ENCODE assay signal across 14 mouse cellular contexts in genomic region chr6:149471477-149471876, GRCm38 (mm10).
"Had no signal": no experiment of that assay in that cellular context is flagged by ENCODE, and none has a peak within 500 bp of the region (broad histone marks: within the 10 kb centered on the region; RNA-seq: fewer than 3 reads in every experiment).

No protein-coding gene starts in this region.

- H3K27me3 ChIP-seq: limb, embryonic 12.5 days; liver, embryonic 13.5 days; lung, embryonic 15.5 days; megakaryocyte, embryonic 14.5 days; midbrain, embryonic 15.5 days had no signal

- H3K4me1 ChIP-seq: limb, embryonic 12.5 days; liver, embryonic 13.5 days; lung, embryonic 15.5 days; megakaryocyte, embryonic 14.5 days; midbrain, embryonic 15.5 days had no signal

- ATAC-seq: liver, postnatal 0 days; midbrain, embryonic 15.5 days had no signal

- H3K36me3 ChIP-seq: limb, embryonic 12.5 days; liver, embryonic 13.5 days; lung, embryonic 15.5 days; midbrain, embryonic 15.5 days had no signal

- H3K9me3 ChIP-seq: limb, embryonic 12.5 days; liver, embryonic 13.5 days; lung, embryonic 15.5 days; midbrain, embryonic 15.5 days had no signal

- DNase-seq: kidney, adult 9 months; kidney, postnatal 36 days; layer of hippocampus, adult 9-11 months; liver; liver, embryonic 13.5 days; liver, postnatal 0 days; lung, postnatal 14 days had no signal

- H3K27ac ChIP-seq: kidney, postnatal 0 days; limb, embryonic 12.5 days; liver, embryonic 13.5 days; lung, embryonic 15.5 days; macrophage; midbrain, embryonic 15.5 days had no signal

- H3K4me3 ChIP-seq: limb, embryonic 12.5 days; liver, embryonic 13.5 days; lung, embryonic 15.5 days; megakaryocyte, embryonic 14.5 days; midbrain, embryonic 15.5 days had no signal

- H3K4me2 ChIP-seq: limb, embryonic 12.5 days; liver, embryonic 13.5 days; lung, embryonic 15.5 days; midbrain, embryonic 11.5 days; midbrain, embryonic 15.5 days had no signal

- H3K9ac ChIP-seq: limb, embryonic 12.5 days; liver, embryonic 13.5 days; liver, postnatal 0 days; lung, embryonic 15.5 days; midbrain, embryonic 15.5 days had no signal
